Mouse (Mus musculus): ENCODE measurements around the gene Zfp541. TPM values are rescaled to one million over a fixed set of nuclear protein-coding genes. Genes with fewer than 3 reads are reported as not detected.

Zfp541 gene
- total and polyA plus RNA-seq, 3 experiments = 0.01 TPM; not detected in 2

- TF ChIP-seq POLR2A (IDR thresholded peaks at IDR 0.05; ENCODE audit: control insufficient read depth in 1 of 2, insufficient read depth in 1 of 2, low read depth in 1 of 2, low read length in 2 of 2, poor library complexity in 1 of 2) = no peak
- TF ChIP-seq ETS1 (IDR thresholded peaks at IDR 0.05; ENCODE audit: low read depth, low read length) = no peak
- no peak for TF ChIP-seq TCF12 (IDR thresholded peaks at IDR 0.05; ENCODE audit: low read depth, low read length)
- TF ChIP-seq ZKSCAN1 (IDR thresholded peaks at IDR 0.05; ENCODE audit: low read depth, low read length) = no peak
- no peak for TF ChIP-seq MXI1 (IDR thresholded peaks at IDR 0.05; ENCODE audit: low read depth, low read length)
- TF ChIP-seq MYB (IDR thresholded peaks at IDR 0.05; ENCODE audit: low read depth, low read length) = no peak
- TF ChIP-seq MAZ (IDR thresholded peaks at IDR 0.05; ENCODE audit: low read depth, low read length) = no peak
- H3K4me1 ChIP-seq (ENCODE audit: control insufficient read depth in 1 of 2, insufficient read depth in 2 of 2, low read length in 2 of 2) = peaks cover 0 to 3% of the 10 kb centered on the region in 2 experiments; a peak in 1 of 4 replicates
- no peaks in the 10 kb centered on the region for H3K9me3 ChIP-seq (replicated peaks; ENCODE audit: insufficient read depth, low read length)
- H3K4me3 ChIP-seq (ENCODE audit: control insufficient read depth in 1 of 2, insufficient read depth in 1 of 2, low read depth in 2 of 2, low read length in 2 of 2) = peak overlapping the region; percentile 46 to 91
- H3K79me2 ChIP-seq (ENCODE audit: control insufficient read depth, insufficient read depth, low read length, poor library complexity) = no peaks in the 10 kb centered on the region
- no peak for DNase-seq (ENCODE audit: low read depth, low spot score)
- H3K27me3 ChIP-seq (ENCODE audit: control insufficient read depth in 1 of 2, insufficient read depth in 2 of 2, low read length in 2 of 2) = no peaks in the 10 kb centered on the region
- no peak overlapping the region for H3K27ac ChIP-seq (ENCODE audit: control insufficient read depth, low read depth, low read length)
- peak overlapping the region; percentile 40 for H3K9ac ChIP-seq (ENCODE audit: control insufficient read depth, low read depth, low read length, poor library complexity, severe bottlenecking)
- H3K36me3 ChIP-seq (ENCODE audit: control insufficient read depth in 1 of 2, insufficient read depth in 2 of 2, low read length in 2 of 2) = no peaks in the 10 kb centered on the region
These were observed 58.6 kb downstream of the Zfp541 start for GRCm38 (mm10) chr7:16120262-16120600.

- no peak for DNase-seq (ENCODE audit: low read depth, low spot score)
- H3K79me2 ChIP-seq (ENCODE audit: control insufficient read depth, insufficient read depth, low read length, poor library complexity) = no peaks in the 10 kb centered on the region
- no peak overlapping the region for H3K4me3 ChIP-seq (ENCODE audit: control insufficient read depth in 1 of 2, insufficient read depth in 1 of 2, low read depth in 2 of 2, low read length in 2 of 2)
- H3K27ac ChIP-seq (ENCODE audit: control insufficient read depth, low read depth, low read length) = no peak overlapping the region
- H3K36me3 ChIP-seq (ENCODE audit: control insufficient read depth in 1 of 2, insufficient read depth in 2 of 2, low read length in 2 of 2) = no peaks in the 10 kb centered on the region
- TF ChIP-seq NRF1 (IDR thresholded peaks at IDR 0.05; ENCODE audit: insufficient read depth, low read depth, low read length, poor library complexity, severe bottlenecking) = no peak
- TF ChIP-seq UBTF (IDR thresholded peaks at IDR 0.05; ENCODE audit: borderline replicate concordance, insufficient read depth, low read depth, low read length) = no peak
- TF ChIP-seq ZC3H11A (IDR thresholded peaks at IDR 0.05; ENCODE audit: low read depth, low read length) = no peak
- TF ChIP-seq GATA1 (IDR thresholded peaks at IDR 0.05; ENCODE audit: low read depth, low read length) = no peak
- TF ChIP-seq MAZ (IDR thresholded peaks at IDR 0.05; ENCODE audit: low read depth, low read length) = no peak
- TF ChIP-seq GABPA (IDR thresholded peaks at IDR 0.05; ENCODE audit: low read depth, low read length) = no peak
- no peak for TF ChIP-seq TBP (IDR thresholded peaks at IDR 0.05; ENCODE audit: low read depth, low read length)
- TF ChIP-seq E2F4 (IDR thresholded peaks at IDR 0.05; ENCODE audit: borderline replicate concordance, low read depth, low read length) = no peak
- no peaks in the 10 kb centered on the region for H3K27me3 ChIP-seq (ENCODE audit: control insufficient read depth in 1 of 2, insufficient read depth in 2 of 2, low read length in 2 of 2)
- no peak overlapping the region for H3K9ac ChIP-seq (ENCODE audit: control insufficient read depth, low read depth, low read length, poor library complexity, severe bottlenecking)
- H3K9me3 ChIP-seq (replicated peaks; ENCODE audit: insufficient read depth, low read length) = no peaks in the 10 kb centered on the region
- H3K4me1 ChIP-seq (ENCODE audit: control insufficient read depth in 1 of 2, insufficient read depth in 2 of 2, low read length in 2 of 2) = peaks cover 0 to 8% of the 10 kb centered on the region in 2 experiments; a peak in 2 of 4 replicates
These were observed 64.2 kb downstream of the Zfp541 start for GRCm38 (mm10) chr7:16125829-16126228.

GRCm38 (mm10) chr7:16128344-16128743 lies 66.7 kb downstream of the Zfp541 start:
- TF ChIP-seq ZKSCAN1 (IDR thresholded peaks at IDR 0.05; ENCODE audit: low read depth, low read length) = no peak
- TF ChIP-seq CHD1 (IDR thresholded peaks at IDR 0.05; ENCODE audit: low read depth, low read length) = no peak
- DNase-seq (ENCODE audit: low read depth, low spot score) = no peak
- Histone ChIP-seq H3K27me3 (ENCODE audit: control insufficient read depth in 1 of 2, insufficient read depth in 2 of 2, low read length in 2 of 2) (no peaks in the 10 kb centered on the region), H3K4me3 (ENCODE audit: control insufficient read depth in 1 of 2, insufficient read depth in 1 of 2, low read depth in 2 of 2, low read length in 2 of 2) (no peak overlapping the region), H3K9ac (ENCODE audit: control insufficient read depth, low read depth, low read length, poor library complexity, severe bottlenecking) (no peak overlapping the region), H3K36me3 (ENCODE audit: control insufficient read depth in 1 of 2, insufficient read depth in 2 of 2, low read length in 2 of 2) (no peaks in the 10 kb centered on the region), H3K79me2 (ENCODE audit: control insufficient read depth, insufficient read depth, low read length, poor library complexity) (no peaks in the 10 kb centered on the region), H3K4me1 (ENCODE audit: control insufficient read depth in 1 of 2, insufficient read depth in 2 of 2, low read length in 2 of 2) (peaks cover 0 to 14% of the 10 kb centered on the region in 2 experiments; a peak in 2 of 4 replicates), H3K9me3 (replicated peaks; ENCODE audit: insufficient read depth, low read length) (no peaks in the 10 kb centered on the region), H3K27ac (ENCODE audit: control insufficient read depth, low read depth, low read length) (no peak overlapping the region)
